ENCODE assay signal across 11 mouse cellular contexts in the genomic region with DNA sequence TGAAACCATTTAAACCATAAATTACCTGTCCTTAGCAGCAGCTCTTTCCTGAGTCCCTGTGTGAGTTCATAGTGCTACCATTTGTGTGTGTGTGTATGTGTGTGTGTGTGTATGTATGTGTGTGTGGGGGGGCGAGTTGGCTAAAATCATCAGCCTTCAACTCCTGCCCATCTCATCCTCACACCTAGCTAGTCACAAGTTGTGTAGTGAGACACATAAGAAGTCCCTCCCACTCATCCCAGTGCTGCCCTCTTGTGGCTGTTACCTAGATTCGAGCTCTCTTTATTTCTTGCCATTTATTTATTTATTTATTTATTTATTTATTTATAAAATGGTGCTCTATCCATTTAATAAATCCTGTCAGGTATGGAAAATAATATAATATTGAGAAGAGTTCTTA.
DNase-seq lines count a peak whose midpoint lies in the region; ATAC-seq and TF ChIP-seq lines count a peak whose summit lies in the region.
"Had no signal": no experiment of that assay in that cellular context is flagged by ENCODE, and none has a peak within 500 bp of the region (broad histone marks: within the 10 kb centered on the region; RNA-seq: fewer than 3 reads in every experiment).

No protein-coding gene starts in this region.

- no peaks in the 10 kb centered on the region for H3K4me1 ChIP-seq in heart, postnatal 0 days (ENCODE audit: control insufficient read depth, insufficient read depth)
- no peaks in the 10 kb centered on the region for H3K4me1 ChIP-seq in heart, embryonic 11.5 days (ENCODE audit: control insufficient read depth, insufficient read depth, low read length)
- H3K4me1 ChIP-seq in stomach, postnatal 0 days (replicated peaks; ENCODE audit: control insufficient read depth, insufficient read depth) = no peaks in the 10 kb centered on the region
- H3K4me1 ChIP-seq: limb, embryonic 12.5 days had no signal

- DNase-seq in heart, postnatal 0 days (ENCODE audit: low spot score) = no peak
- peak; percentile 17 for DNase-seq in retina, postnatal 1 day
- DNase-seq in retina, embryonic 14.5 days (ENCODE audit: low spot score) = no peak
- DNase-seq in c-Kit-positive CD71-negative TER-119-negative erythroid progenitor cells, embryonic 14.5 days (ENCODE audit: low read depth) = peak; percentile 19
- no peak for DNase-seq in stomach, postnatal 0 days (ENCODE audit: low spot score)
- no peak for DNase-seq in cerebellum, adult 11 months
- DNase-seq: gastrocnemius, postnatal 25 days had no signal

- TF ChIP-seq CTCF in heart, postnatal 0 days (IDR thresholded peaks at IDR 0.05; ENCODE audit: low read depth) = peak; percentile 20
- peak; percentile 43 for TF ChIP-seq CTCF in stomach, postnatal 0 days (IDR thresholded peaks at IDR 0.05; ENCODE audit: low read depth)

- WGBS in heart, postnatal 0 days = 86% methylated on average over 2 of the region's 2 CpGs
- 79% methylated on average over 2 of the region's 2 CpGs for WGBS in heart, embryonic 11.5 days (ENCODE audit: insufficient replicate concordance)
- 74% methylated on average over 2 of the region's 2 CpGs for WGBS in stomach, postnatal 0 days

- H3K27me3 ChIP-seq in heart, postnatal 0 days (ENCODE audit: control insufficient read depth, insufficient read depth, low read length) = no peaks in the 10 kb centered on the region
- no peaks in the 10 kb centered on the region for H3K27me3 ChIP-seq in heart, embryonic 11.5 days (ENCODE audit: control insufficient read depth, insufficient read depth, low read length)
- H3K27me3 ChIP-seq in stomach, postnatal 0 days (ENCODE audit: control insufficient read depth, insufficient read depth, low read length) = no peaks in the 10 kb centered on the region
- H3K27me3 ChIP-seq: limb, embryonic 12.5 days had no signal

- no peak for TF ChIP-seq EP300 in heart, postnatal 0 days (IDR thresholded peaks at IDR 0.05; ENCODE audit: low read depth)
- no peak for TF ChIP-seq EP300 in stomach, postnatal 0 days (optimal IDR thresholded peaks at IDR 0.05)

- no peak overlapping the region for H3K27ac ChIP-seq in heart, postnatal 0 days (ENCODE audit: low read depth)
- H3K27ac ChIP-seq in heart, embryonic 11.5 days (ENCODE audit: low read depth, low read length) = no peak overlapping the region
- no peak overlapping the region for H3K27ac ChIP-seq in stomach, postnatal 0 days (replicated peaks)
- H3K27ac ChIP-seq: limb, embryonic 12.5 days had no signal

- no peak overlapping the region for H3K4me2 ChIP-seq in heart, postnatal 0 days (ENCODE audit: low read depth, low read length)
- no peak overlapping the region for H3K4me2 ChIP-seq in heart, embryonic 11.5 days
- H3K4me2 ChIP-seq in stomach, postnatal 0 days (replicated peaks; ENCODE audit: low read depth) = no peak overlapping the region
- H3K4me2 ChIP-seq: limb, embryonic 12.5 days had no signal

- no peaks in the 10 kb centered on the region for H3K36me3 ChIP-seq in heart, postnatal 0 days (replicated peaks; ENCODE audit: control insufficient read depth, insufficient read depth, low read length)
- no peaks in the 10 kb centered on the region for H3K36me3 ChIP-seq in heart, embryonic 11.5 days (ENCODE audit: control insufficient read depth, insufficient read depth, low read length)
- no peaks in the 10 kb centered on the region for H3K36me3 ChIP-seq in stomach, postnatal 0 days (ENCODE audit: control insufficient read depth, insufficient read depth, low read length)
- H3K36me3 ChIP-seq: limb, embryonic 12.5 days had no signal

- ATAC-seq in heart, postnatal 0 days (ENCODE audit: insufficient read depth, low read depth) = no peak
- no peak for ATAC-seq in heart, embryonic 11.5 days (replicated peaks; ENCODE audit: insufficient number of reproducible peaks, low FRiP score, low TSS enrichment)
- ATAC-seq in stomach, postnatal 0 days (ENCODE audit: low FRiP score, low TSS enrichment) = no peak
- ATAC-seq: activated CD4-positive, CD25-positive, alpha-beta regulatory T cell, adult 4 months; intestine, embryonic 16.5 days had no signal

- H3K4me3 ChIP-seq in heart, postnatal 0 days (ENCODE audit: low read depth, low read length) = no peak overlapping the region
- H3K4me3 ChIP-seq in heart, embryonic 11.5 days (ENCODE audit: low read depth, low read length) = no peak overlapping the region
- H3K4me3 ChIP-seq in stomach, postnatal 0 days (ENCODE audit: low read depth, low read length) = no peak overlapping the region
- H3K4me3 ChIP-seq: limb, embryonic 12.5 days had no signal

- H3K9ac ChIP-seq in heart, postnatal 0 days (replicated peaks; ENCODE audit: low read depth, low read length) = no peak overlapping the region
- H3K9ac ChIP-seq in heart, embryonic 11.5 days (ENCODE audit: low read depth, low read length) = no peak overlapping the region
- H3K9ac ChIP-seq in stomach, postnatal 0 days (ENCODE audit: low read length) = no peak overlapping the region
- H3K9ac ChIP-seq: limb, embryonic 12.5 days had no signal

- no peaks in the 10 kb centered on the region for H3K9me3 ChIP-seq in heart, postnatal 0 days (replicated peaks; ENCODE audit: control insufficient read depth, low read length)
- no peaks in the 10 kb centered on the region for H3K9me3 ChIP-seq in heart, embryonic 11.5 days (replicated peaks; ENCODE audit: control insufficient read depth, low read length)
- no peaks in the 10 kb centered on the region for H3K9me3 ChIP-seq in stomach, postnatal 0 days (ENCODE audit: control insufficient read depth, low read length)
- H3K9me3 ChIP-seq: limb, embryonic 12.5 days had no signal

Comparison
In these comparisons a context has a peak if more than half of its experiments do, and no peak if none do; other contexts are left out.
1. DNase-seq: peak in retina, postnatal 1 day (single experiment) and c-Kit-positive CD71-negative TER-119-negative erythroid progenitor cells, embryonic 14.5 days (single experiment); none in heart, postnatal 0 days (single experiment), retina, embryonic 14.5 days (single experiment), stomach, postnatal 0 days (single experiment) and cerebellum, adult 11 months (single experiment).